Mouse (Mus musculus) neural tube, embryonic 13.5 days (tissue): Measurements from ENCODE around the gene Mageh1. TPM values are rescaled to one million over a fixed set of nuclear protein-coding genes. Genes with fewer than 3 reads are reported as not detected.
A peak's percentile ranks its signal among the peaks of the same experiment; 100 is the strongest.
"Not testable (repeated sequence)": the region's sequence is repeated elsewhere in the genome, so short reads cannot be mapped to it uniquely, and the experiment has no call there.

Experiments used
- ATAC-seq: fragments of 200-750 bp; cut with Nextera tagmentation; 2 replicates; pipeline ENCODE4 v1.8.0; 2017; ENCODE audit warnings: low read depth, mild to moderate bottlenecking, moderate TSS enrichment, moderate library complexity
- H3K27ac ChIP-seq: fragments of 300-500 bp; sonication (generic); replicated peaks from 2 replicates; pipeline ENCODE4 v1.5.1; 2015; ENCODE audit warnings: moderate library complexity, mild to moderate bottlenecking, inconsistent platforms
- H3K27me3 ChIP-seq: fragments of 300-500 bp; sonication (generic); 2 replicates; pipeline ENCODE4 v1.6.1; 2015; ENCODE audit warnings: mild to moderate bottlenecking, inconsistent platforms
- H3K36me3 ChIP-seq: fragments of 300-500 bp; sonication (generic); 2 replicates; pipeline ENCODE4 v1.6.1; 2015; ENCODE audit warnings: mild to moderate bottlenecking, inconsistent platforms
- H3K4me1 ChIP-seq: fragments of 300-500 bp; sonication (generic); replicated peaks from 2 replicates; pipeline ENCODE4 v1.6.1; 2015; ENCODE audit warnings: inconsistent platforms
- H3K4me2 ChIP-seq: fragments of 300-500 bp; sonication (generic); 2 replicates; pipeline ENCODE4 v1.6.1; 2015; ENCODE audit warnings: inconsistent platforms, mild to moderate bottlenecking, moderate library complexity
- H3K4me3 ChIP-seq: fragments of 300-500 bp; sonication (generic); 2 replicates; pipeline ENCODE4 v1.5.1; 2015; ENCODE audit warnings: mild to moderate bottlenecking, inconsistent platforms
- H3K9ac ChIP-seq: fragments of 300-500 bp; sonication (generic); 2 replicates; pipeline ENCODE4 v1.6.1; 2015; ENCODE audit warnings: moderate library complexity, mild to moderate bottlenecking, inconsistent platforms
- H3K9me3 ChIP-seq: fragments of 300-500 bp; sonication (generic); 2 replicates; pipeline ENCODE4 v1.6.1; 2016; ENCODE audit warnings: inconsistent platforms
- WGBS: fragments of 180-500 bp; shearing (Covaris S2); methylation state at CpG from one replicate; pipeline ENCODE4 v1.1.7; 2015; 5-methylcytosine and 5-hydroxymethylcytosine counted together
- polyA plus RNA-seq: library from polyadenylated mRNA; unstranded; fragments of >200 nt; fragmentation: Nextera tagmentation; extraction: Ambion mirVana; gene quantifications from 2 replicates; pipeline ENCODE4 v1.2.1, GENCODE M21; 2015

The Mageh1 gene
- 102 and 103 TPM in 2 replicates for polyA plus RNA-seq

GRCm38 (mm10) chrX:153037087-153037971 lies at the start of gene Mageh1:
TSS of gene Mageh1 (minus strand) at chrX:153037575.
- WGBS = 28% methylated on average over 47 of the region's 49 CpGs

GRCm38 (mm10) chrX:153037972-153038744 lies 783 bp upstream of the Mageh1 start:
- H3K27me3 ChIP-seq, H3K36me3 ChIP-seq, H3K9me3 ChIP-seq: not testable (repeated sequence)
- Histone ChIP-seq H3K4me1 (peaks cover 11% of the 10 kb centered on the region; the same call in 1 of the 2 replicates), H3K9ac (peak overlapping the region; percentile 78; the same call in 1 of the 2 replicates), H3K4me3 (peak overlapping the region; percentile 55), H3K27ac (peak overlapping the region; percentile 94), H3K4me2 (peak overlapping the region; percentile 68)
- ATAC-seq = peak; percentile 93
- 19% methylated on average over 8 of the region's 22 CpGs for WGBS

More at GRCm38 (mm10) chrX:153037087-153037971, at the start of gene Mageh1:
- Histone ChIP-seq H3K27me3 (peaks cover 9% of the 10 kb centered on the region; the same call in 1 of the 2 replicates), H3K9me3 (no peaks in the 10 kb centered on the region), H3K27ac (peak within 1 kb of the TSS; percentile 94), H3K4me2 (peak within 1 kb of the TSS; percentile 68), H3K4me3 (peak within 1 kb of the TSS; percentile 55), H3K9ac (peak within 1 kb of the TSS; percentile 78), H3K36me3 (no peaks in the 10 kb centered on the region), H3K4me1 (peaks cover 11% of the 10 kb centered on the region; the same call in 1 of the 2 replicates)
- peak; percentile 96 for ATAC-seq

DNA sequence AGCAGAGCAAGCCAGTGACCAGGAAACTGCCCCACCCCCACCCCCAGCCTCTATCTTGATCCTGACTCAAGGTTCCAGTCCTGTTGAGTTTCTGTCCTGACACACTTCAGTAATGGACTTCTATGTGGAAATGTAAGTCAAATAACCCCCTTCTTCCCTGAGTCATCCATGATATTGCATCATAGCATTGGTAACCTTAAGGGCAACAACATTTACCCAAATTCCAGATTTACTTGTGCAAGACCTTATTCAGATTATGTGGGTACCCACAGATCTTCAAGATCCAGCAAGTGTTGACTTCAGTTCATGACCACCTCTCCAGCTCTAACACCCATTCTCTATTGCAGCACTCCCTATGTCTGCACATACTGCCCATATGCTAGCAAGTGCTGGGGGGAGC lies 5.8 kb downstream of the Mageh1 start:
- not testable (repeated sequence) for H3K9me3 ChIP-seq, ATAC-seq, H3K36me3 ChIP-seq, H3K9ac ChIP-seq, H3K4me3 ChIP-seq, H3K27ac ChIP-seq, H3K27me3 ChIP-seq, H3K4me2 ChIP-seq
- H3K4me1 ChIP-seq = peaks cover 11% of the 10 kb centered on the region; the same call in 1 of the 2 replicates

DNA sequence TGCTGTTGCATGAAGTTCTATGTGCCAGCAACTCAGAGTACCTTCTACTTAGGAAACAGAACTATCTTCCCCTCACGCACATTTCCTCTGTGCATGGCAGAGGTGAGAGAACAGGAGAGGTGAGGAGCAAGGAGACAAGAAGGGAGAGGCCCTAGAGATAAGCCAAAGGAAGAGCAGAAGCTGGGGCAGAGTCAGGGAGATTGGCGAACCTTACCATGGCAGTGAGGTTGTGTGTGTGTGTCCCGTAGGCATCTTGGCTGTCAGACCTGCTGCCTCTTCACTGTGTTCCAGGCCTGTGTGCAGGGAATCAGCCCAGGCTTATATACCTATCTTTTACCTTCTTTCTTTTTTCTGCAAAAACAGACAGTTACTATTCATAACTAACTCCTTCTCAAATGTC lies 11.7 kb downstream of the Mageh1 start:
- WGBS = 94% methylated on average over 2 of the region's 3 CpGs
- not testable (repeated sequence) for H3K9me3 ChIP-seq, H3K9ac ChIP-seq, H3K27me3 ChIP-seq, ATAC-seq, H3K4me1 ChIP-seq, H3K36me3 ChIP-seq, H3K27ac ChIP-seq, H3K4me2 ChIP-seq, H3K4me3 ChIP-seq

GRCm38 (mm10) chrX:153025255-153025654 lies 12.1 kb downstream of the Mageh1 start:
- not testable (repeated sequence) for H3K4me1 ChIP-seq, H3K27ac ChIP-seq, H3K9me3 ChIP-seq, H3K36me3 ChIP-seq, ATAC-seq, H3K9ac ChIP-seq, H3K4me2 ChIP-seq, H3K4me3 ChIP-seq, H3K27me3 ChIP-seq
- WGBS = no CpG with 5 or more reads among the region's 3 CpGs

DNA sequence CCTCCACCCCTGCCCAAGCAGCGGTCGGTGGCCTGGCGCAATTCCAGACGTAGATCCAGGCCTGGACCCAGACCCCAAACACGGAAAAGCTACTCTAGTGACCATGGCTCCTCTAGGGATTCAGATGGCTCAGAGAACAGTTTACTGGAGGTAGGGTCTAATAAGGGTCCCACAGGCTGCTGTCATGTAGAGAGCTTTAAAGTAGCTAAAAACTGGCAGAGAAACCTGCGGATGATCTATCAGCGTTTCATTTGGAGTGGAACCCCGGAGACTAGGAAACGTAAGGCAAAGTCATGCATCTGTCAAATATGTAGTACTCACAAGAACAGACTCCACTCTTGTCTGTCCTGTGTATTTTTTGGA lies 29.7 kb downstream of the Mageh1 start:
- H3K27me3 ChIP-seq = peaks cover 6% of the 10 kb centered on the region
- peak overlapping the region; percentile 56 for H3K4me3 ChIP-seq
- 0 out of 2 replicates have a peak, but pooled peaks cover 2% of the 10 kb centered on the region for H3K4me1 ChIP-seq
- 0 out of 2 replicates have a peak, but pooled peaks have one; percentile 2 for ATAC-seq
- H3K9me3 ChIP-seq = no peaks in the 10 kb centered on the region
- 34% methylated on average over 9 of the region's 9 CpGs for WGBS
- H3K9ac ChIP-seq = peak overlapping the region; percentile 69
- H3K27ac ChIP-seq = no peak overlapping the region; the same call in 1 of the 2 replicates
- H3K36me3 ChIP-seq = no peaks in the 10 kb centered on the region
- peak overlapping the region; percentile 59 for H3K4me2 ChIP-seq

DNA sequence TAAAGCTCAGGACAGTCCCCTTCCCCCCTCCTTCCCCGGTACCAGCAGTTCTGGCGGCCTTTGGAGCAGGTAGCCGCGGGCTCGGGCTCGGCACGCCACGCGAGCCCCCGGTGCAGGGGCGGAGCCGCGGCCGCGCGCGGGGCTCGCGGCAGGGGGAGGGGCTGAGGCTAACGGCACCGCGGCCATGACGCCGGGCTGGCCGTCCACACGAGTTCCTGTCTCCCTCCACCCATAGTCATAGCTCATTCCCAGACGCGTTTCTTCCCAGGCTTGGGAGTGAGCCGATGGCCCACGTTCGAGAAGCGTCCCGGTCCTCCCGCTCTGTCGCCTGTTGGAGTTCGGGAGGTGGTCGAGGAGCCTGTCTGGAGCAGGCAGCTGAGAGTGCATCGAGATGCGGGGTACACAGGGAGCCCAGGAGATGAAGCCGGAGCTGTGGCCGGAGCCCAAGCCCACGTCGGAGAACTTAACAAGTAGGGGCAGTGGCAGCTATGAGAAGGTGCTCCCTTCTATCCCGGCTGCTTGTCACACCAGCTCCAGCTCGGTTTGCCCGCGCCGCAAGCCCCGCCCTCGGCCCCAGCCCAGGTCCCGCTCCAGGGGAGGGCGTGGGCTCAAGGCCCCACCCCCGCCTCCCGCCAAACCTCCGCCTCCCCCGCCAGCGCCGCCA lies 30.2 kb downstream of the Mageh1 start:
- H3K4me1 ChIP-seq = 0 out of 2 replicates have a peak, but pooled peaks cover 2% of the 10 kb centered on the region
- peaks cover 1% of the 10 kb centered on the region; the same call in 1 of the 2 replicates for H3K27me3 ChIP-seq
- 19% methylated on average over 53 of the region's 58 CpGs for WGBS
- peak overlapping the region; percentile 59 for H3K4me2 ChIP-seq
- H3K27ac ChIP-seq = peak overlapping the region; percentile 84
- H3K4me3 ChIP-seq = peak overlapping the region; percentile 56
- no peaks in the 10 kb centered on the region for H3K9me3 ChIP-seq
- peak overlapping the region; percentile 69 for H3K9ac ChIP-seq
- ATAC-seq = peak; percentile 94
- H3K36me3 ChIP-seq = no peaks in the 10 kb centered on the region

DNA sequence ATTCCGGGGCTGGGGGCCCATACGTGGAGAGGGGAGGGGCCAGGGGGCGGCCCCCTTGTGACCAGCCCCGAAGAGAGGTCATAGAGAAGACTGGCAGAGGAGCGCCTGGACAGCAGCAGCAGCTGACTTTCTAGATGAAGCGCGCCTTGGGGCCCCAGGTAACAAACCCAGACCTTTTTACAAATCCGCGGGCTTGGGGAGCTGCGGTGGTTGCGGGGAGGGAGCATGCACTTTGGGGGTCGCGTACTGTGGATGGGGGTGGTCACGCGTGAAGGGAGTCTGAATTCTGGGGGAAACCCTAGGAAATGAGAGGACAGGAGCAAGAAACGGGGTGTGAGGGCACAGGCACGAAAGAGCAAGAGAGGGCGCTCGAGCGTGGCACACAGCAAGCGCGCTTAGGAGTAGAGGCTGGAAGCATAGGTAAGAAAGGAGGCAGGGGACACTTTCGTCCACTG lies 31.0 kb downstream of the Mageh1 start, which contains the start of gene Usp51:
Usp51 (plus strand) TSS at position 83 of the 455 bp plus-strand sequence.
- peak within 1 kb of the TSS; percentile 59 for H3K4me2 ChIP-seq
- peak within 1 kb of the TSS; percentile 56 for H3K4me3 ChIP-seq
- H3K36me3 ChIP-seq = no peaks in the 10 kb centered on the region
- H3K9me3 ChIP-seq = no peaks in the 10 kb centered on the region
- peak; percentile 85 for ATAC-seq
- H3K9ac ChIP-seq = peak within 1 kb of the TSS; percentile 69
- H3K4me1 ChIP-seq = 0 out of 2 replicates have a peak, but pooled peaks cover 2% of the 10 kb centered on the region
- no peaks in the 10 kb centered on the region; the same call in 1 of the 2 replicates for H3K27me3 ChIP-seq
- WGBS = 25% methylated on average over 23 of the region's 23 CpGs
- peak within 1 kb of the TSS; percentile 84 for H3K27ac ChIP-seq

DNA sequence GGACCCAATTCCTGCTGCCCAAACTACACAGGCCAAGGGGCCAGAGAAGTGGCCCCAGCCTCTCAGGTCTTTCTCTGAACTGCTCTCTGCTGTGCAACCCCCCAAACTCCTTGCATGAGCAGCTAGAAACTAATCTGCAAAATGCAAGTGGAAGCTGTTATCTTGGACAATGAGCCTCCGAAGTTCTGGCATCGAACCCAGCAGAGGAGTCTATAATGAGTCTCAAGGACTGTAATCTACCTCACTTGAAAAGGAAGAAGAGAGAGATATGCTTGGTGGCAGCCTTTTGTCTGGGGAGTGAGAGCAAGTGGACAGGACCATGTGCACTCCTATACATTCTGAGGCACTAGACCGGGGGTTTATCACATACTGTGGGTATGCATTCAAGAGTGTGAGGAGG lies 41.3 kb downstream of the Mageh1 start:
- H3K27me3 ChIP-seq, H3K4me1 ChIP-seq, H3K9me3 ChIP-seq, H3K4me2 ChIP-seq, H3K36me3 ChIP-seq, H3K4me3 ChIP-seq, ATAC-seq, H3K27ac ChIP-seq, H3K9ac ChIP-seq: not testable (repeated sequence)
- no CpG with 5 or more reads among the region's 3 CpGs for WGBS

GRCm38 (mm10) chrX:152989852-152990251 lies 47.5 kb downstream of the Mageh1 start:
- not testable (repeated sequence) for H3K36me3 ChIP-seq, H3K27ac ChIP-seq, H3K4me2 ChIP-seq, ATAC-seq, H3K4me3 ChIP-seq, H3K27me3 ChIP-seq, H3K4me1 ChIP-seq, H3K9me3 ChIP-seq, H3K9ac ChIP-seq
